Mouse (Mus musculus): ENCODE measurements around the gene Nmt2. TPM values are rescaled to one million over a fixed set of nuclear protein-coding genes. Genes with fewer than 3 reads are reported as not detected.

The Nmt2 gene
- total and polyA plus RNA-seq, 3 experiments: 10.5 to 39.8 (median 24.6) TPM

DNA sequence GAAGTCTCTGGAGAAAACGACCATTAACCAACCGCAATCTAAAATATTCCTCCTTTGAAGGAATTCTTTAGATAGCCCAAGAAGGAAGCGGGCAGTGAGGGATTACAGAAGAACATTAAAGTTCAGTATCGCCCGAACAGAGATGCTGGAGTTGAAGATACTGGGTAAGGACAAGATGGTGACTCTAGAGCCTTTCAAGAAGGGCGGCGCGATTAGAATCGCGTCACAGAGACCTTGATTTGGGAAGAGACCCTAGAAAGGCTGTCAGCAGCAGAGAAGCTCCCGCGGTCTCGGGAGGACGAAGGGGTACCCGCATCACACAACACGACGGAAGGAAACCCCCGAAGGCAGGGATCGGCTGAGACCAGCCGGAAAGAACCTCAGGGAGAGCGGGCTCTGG, 48.0 kb downstream of the Nmt2 start:
- Histone ChIP-seq H3K4me3 (ENCODE audit: low read depth, low read length) (peak overlapping the region; percentile 82), H3K27me3 (ENCODE audit: insufficient read depth, low read length) (0 out of 2 replicates have a peak, but pooled peaks cover 2% of the 10 kb centered on the region), H3K4me1 (ENCODE audit: insufficient read depth, low read depth, low read length) (peaks cover 30% of the 10 kb centered on the region), H3K36me3 (replicated peaks) (peaks cover 35% of the 10 kb centered on the region), H3K9me3 (replicated peaks) (no peaks in the 10 kb centered on the region)
- no peak for TF ChIP-seq CTCF (IDR thresholded peaks at IDR 0.05; ENCODE audit: low read depth, low read length)
- no peak for TF ChIP-seq GATA1 (IDR thresholded peaks at IDR 0.05; ENCODE audit: borderline replicate concordance, low read length)
- no peak for TF ChIP-seq POLR2AphosphoS5 (IDR thresholded peaks at IDR 0.05; ENCODE audit: insufficient replicate concordance, low read depth, low read length)
- no peak for TF ChIP-seq TAL1 (conservative IDR thresholded peaks at IDR 0.05; ENCODE audit: low read depth, low read length)
- no peak for TF ChIP-seq GATA2 (IDR thresholded peaks at IDR 0.05; ENCODE audit: borderline replicate concordance, low read depth, low read length)
- no peak for DNase-seq (ENCODE audit: low spot score)
- no peak for ATAC-seq (ENCODE audit: extremely low read depth, insufficient number of reproducible peaks, low FRiP score, poor library complexity, severe bottlenecking)

GRCm38 (mm10) chr2:3332484-3333242, 48.7 kb downstream of the Nmt2 start, which contains the start of gene Rpp38:
TSS of gene Rpp38 (minus strand) at chr2:3332643.
- DNase-seq (ENCODE audit: low spot score) (peak; percentile 50), ATAC-seq (ENCODE audit: extremely low read depth, insufficient number of reproducible peaks, low FRiP score, poor library complexity, severe bottlenecking) (peak; percentile 77)
- Histone ChIP-seq H3K9me3 (replicated peaks) (no peaks in the 10 kb centered on the region), H3K36me3 (replicated peaks) (peaks cover 31% of the 10 kb centered on the region), H3K4me1 (ENCODE audit: insufficient read depth, low read depth, low read length) (peaks cover 34% of the 10 kb centered on the region), H3K27me3 (ENCODE audit: insufficient read depth, low read length) (peaks cover 2% of the 10 kb centered on the region; the same call in 1 of the 2 replicates), H3K4me3 (ENCODE audit: low read depth, low read length) (peak within 1 kb of the TSS; percentile 82)
- TF ChIP-seq GATA1 (IDR thresholded peaks at IDR 0.05; ENCODE audit: borderline replicate concordance, low read length) (no peak), TAL1 (conservative IDR thresholded peaks at IDR 0.05; ENCODE audit: low read depth, low read length) (no peak), CTCF (IDR thresholded peaks at IDR 0.05; ENCODE audit: low read depth, low read length) (no peak), GATA2 (IDR thresholded peaks at IDR 0.05; ENCODE audit: borderline replicate concordance, low read depth, low read length) (no peak), POLR2AphosphoS5 (IDR thresholded peaks at IDR 0.05; ENCODE audit: insufficient replicate concordance, low read depth, low read length) (no peak)

GRCm38 (mm10) chr2:3333761-3334160, 49.7 kb downstream of the Nmt2 start:
- DNase-seq (ENCODE audit: low spot score) (no peak), ATAC-seq (ENCODE audit: extremely low read depth, insufficient number of reproducible peaks, low FRiP score, poor library complexity, severe bottlenecking) (no peak)
- no peak overlapping the region for H3K4me3 ChIP-seq (ENCODE audit: low read depth, low read length)
- no peaks in the 10 kb centered on the region for H3K9me3 ChIP-seq (replicated peaks)
- TF ChIP-seq TAL1 (conservative IDR thresholded peaks at IDR 0.05; ENCODE audit: low read depth, low read length): no peak
- no peak for TF ChIP-seq GATA2 (IDR thresholded peaks at IDR 0.05; ENCODE audit: borderline replicate concordance, low read depth, low read length)
- peaks cover 38% of the 10 kb centered on the region for H3K4me1 ChIP-seq (ENCODE audit: insufficient read depth, low read depth, low read length)
- H3K27me3 ChIP-seq (ENCODE audit: insufficient read depth, low read length): peaks cover 2% of the 10 kb centered on the region; the same call in 1 of the 2 replicates
- H3K36me3 ChIP-seq (replicated peaks): peaks cover 20% of the 10 kb centered on the region

- H3K4me1 ChIP-seq (ENCODE audit: insufficient read depth, low read depth, low read length): peaks cover 29% of the 10 kb centered on the region
- H3K4me3 ChIP-seq (ENCODE audit: low read depth, low read length): peak within 1 kb of the TSS; percentile 63
- no peak for TF ChIP-seq TAL1 (conservative IDR thresholded peaks at IDR 0.05; ENCODE audit: low read depth, low read length)
- TF ChIP-seq GATA1 (IDR thresholded peaks at IDR 0.05; ENCODE audit: borderline replicate concordance, low read length): no peak
- no peak for TF ChIP-seq GATA2 (IDR thresholded peaks at IDR 0.05; ENCODE audit: borderline replicate concordance, low read depth, low read length)
- no peak for TF ChIP-seq CTCF (IDR thresholded peaks at IDR 0.05; ENCODE audit: low read depth, low read length)
- TF ChIP-seq POLR2AphosphoS5 (IDR thresholded peaks at IDR 0.05; ENCODE audit: insufficient replicate concordance, low read depth, low read length): no peak
- no peaks in the 10 kb centered on the region for H3K9me3 ChIP-seq (replicated peaks)
- peaks cover 8% of the 10 kb centered on the region for H3K27me3 ChIP-seq (ENCODE audit: insufficient read depth, low read length)
- peaks cover 5% of the 10 kb centered on the region for H3K36me3 ChIP-seq (replicated peaks)
- peak; percentile 70 for DNase-seq (ENCODE audit: low spot score)
- ATAC-seq (ENCODE audit: extremely low read depth, insufficient number of reproducible peaks, low FRiP score, poor library complexity, severe bottlenecking): peak; percentile 70
These were observed 51.7 kb downstream of the Nmt2 start, which contains the start of gene Acbd7 for GRCm38 (mm10) chr2:3335611-3336301. TSS of gene Acbd7 (plus strand) at chr2:3336168.

GRCm38 (mm10) chr2:3348422-3348821, 64.4 kb downstream of the Nmt2 start:
- H3K4me3 ChIP-seq (ENCODE audit: low read depth, low read length): no peak overlapping the region
- no peaks in the 10 kb centered on the region for H3K9me3 ChIP-seq (replicated peaks)
- no peaks in the 10 kb centered on the region for H3K36me3 ChIP-seq (replicated peaks)
- DNase-seq (ENCODE audit: low spot score) (no peak), ATAC-seq (ENCODE audit: extremely low read depth, insufficient number of reproducible peaks, low FRiP score, poor library complexity, severe bottlenecking) (no peak)
- TF ChIP-seq GATA2 (IDR thresholded peaks at IDR 0.05; ENCODE audit: borderline replicate concordance, low read depth, low read length): no peak
- TF ChIP-seq GATA1 (IDR thresholded peaks at IDR 0.05; ENCODE audit: borderline replicate concordance, low read length): no peak
- no peak for TF ChIP-seq CTCF (IDR thresholded peaks at IDR 0.05; ENCODE audit: low read depth, low read length)
- no peak for TF ChIP-seq POLR2AphosphoS5 (IDR thresholded peaks at IDR 0.05; ENCODE audit: insufficient replicate concordance, low read depth, low read length)
- no peak for TF ChIP-seq TAL1 (conservative IDR thresholded peaks at IDR 0.05; ENCODE audit: low read depth, low read length)
- H3K27me3 ChIP-seq (ENCODE audit: insufficient read depth, low read length): peaks cover 27% of the 10 kb centered on the region
- H3K4me1 ChIP-seq (ENCODE audit: insufficient read depth, low read depth, low read length): no peaks in the 10 kb centered on the region

- no peaks in the 10 kb centered on the region for H3K4me1 ChIP-seq (ENCODE audit: insufficient read depth, low read depth, low read length)
- no peak for ATAC-seq (ENCODE audit: extremely low read depth, insufficient number of reproducible peaks, low FRiP score, poor library complexity, severe bottlenecking)
- H3K27me3 ChIP-seq (ENCODE audit: insufficient read depth, low read length): peaks cover 22% of the 10 kb centered on the region
- H3K9me3 ChIP-seq (replicated peaks): no peaks in the 10 kb centered on the region
- no peaks in the 10 kb centered on the region for H3K36me3 ChIP-seq (replicated peaks)
- DNase-seq (ENCODE audit: low spot score): no peak
- TF ChIP-seq TAL1 (conservative IDR thresholded peaks at IDR 0.05; ENCODE audit: low read depth, low read length): no peak
- TF ChIP-seq GATA1 (IDR thresholded peaks at IDR 0.05; ENCODE audit: borderline replicate concordance, low read length): no peak
- no peak for TF ChIP-seq GATA2 (IDR thresholded peaks at IDR 0.05; ENCODE audit: borderline replicate concordance, low read depth, low read length)
- H3K4me3 ChIP-seq (ENCODE audit: low read depth, low read length): no peak overlapping the region
These were observed 64.9 kb downstream of the Nmt2 start for GRCm38 (mm10) chr2:3348919-3349318.
